Mouse (Mus musculus) forebrain, embryonic 16.5 days (tissue): Measurements from ENCODE around the gene Qser1. TPM values are rescaled to one million over a fixed set of nuclear protein-coding genes. Genes with fewer than 3 reads are reported as not detected.
A peak's percentile ranks its signal among the peaks of the same experiment; 100 is the strongest.

Experiments
- ATAC-seq: fragments of 200-750 bp; cut with Nextera tagmentation; 2 replicates; pipeline ENCODE4 v1.8.0; 2017; ENCODE audit warnings: mild to moderate bottlenecking, moderate library complexity
- H3K27ac ChIP-seq: fragments of 300-500 bp; sonication (generic); 2 replicates; pipeline ENCODE4 v1.5.1; 2014; ENCODE audit warnings: low read length, control low read depth
- H3K27me3 ChIP-seq: fragments of 300-500 bp; sonication (generic); replicated peaks from 2 replicates; pipeline ENCODE4 v1.6.1; 2014; ENCODE audit warnings: low read length; ENCODE audit not compliant: control insufficient read depth, insufficient read depth
- H3K36me3 ChIP-seq: fragments of 300-500 bp; sonication (generic); 2 replicates; pipeline ENCODE4 v1.6.1; 2014; ENCODE audit not compliant: control insufficient read depth, insufficient read depth
- H3K4me1 ChIP-seq: fragments of 300-500 bp; sonication (generic); replicated peaks from 2 replicates; pipeline ENCODE4 v1.6.1; 2014; ENCODE audit warnings: low read length; ENCODE audit not compliant: control insufficient read depth, insufficient read depth
- H3K4me2 ChIP-seq: fragments of 300-500 bp; sonication (generic); 2 replicates; pipeline ENCODE4 v1.6.1; 2014; ENCODE audit warnings: mild to moderate bottlenecking, low read length, control low read depth
- H3K4me3 ChIP-seq: fragments of 300-500 bp; sonication (generic); replicated peaks from 2 replicates; pipeline ENCODE4 v1.5.1; 2014; ENCODE audit warnings: mild to moderate bottlenecking, low read length, control low read depth
- H3K9ac ChIP-seq: fragments of 300-500 bp; sonication (generic); replicated peaks from 2 replicates; pipeline ENCODE4 v1.6.1; 2014; ENCODE audit warnings: low read depth, low read length, control low read depth
- H3K9me3 ChIP-seq: fragments of 300-500 bp; sonication (generic); 2 replicates; pipeline ENCODE4 v1.6.1; 2016; ENCODE audit warnings: low read length; ENCODE audit not compliant: control insufficient read depth
- WGBS: fragments of 180-500 bp; shearing (Covaris S2); extraction: QIAGEN DNeasy Blood & Tissue Kit; methylation state at CpG from one replicate; pipeline ENCODE4 v1.1.7; 2014; 5-methylcytosine and 5-hydroxymethylcytosine counted together
- polyA plus RNA-seq: library from polyadenylated mRNA; unstranded; fragments of >200 nt; fragmentation: Nextera tagmentation; extraction: Ambion mirVana; gene quantifications from 2 replicates; pipeline ENCODE4 v1.2.1, GENCODE M21; 2015

Qser1 gene
- polyA plus RNA-seq, 1 experiment from 2014 or later: 11.1 TPM

DNA sequence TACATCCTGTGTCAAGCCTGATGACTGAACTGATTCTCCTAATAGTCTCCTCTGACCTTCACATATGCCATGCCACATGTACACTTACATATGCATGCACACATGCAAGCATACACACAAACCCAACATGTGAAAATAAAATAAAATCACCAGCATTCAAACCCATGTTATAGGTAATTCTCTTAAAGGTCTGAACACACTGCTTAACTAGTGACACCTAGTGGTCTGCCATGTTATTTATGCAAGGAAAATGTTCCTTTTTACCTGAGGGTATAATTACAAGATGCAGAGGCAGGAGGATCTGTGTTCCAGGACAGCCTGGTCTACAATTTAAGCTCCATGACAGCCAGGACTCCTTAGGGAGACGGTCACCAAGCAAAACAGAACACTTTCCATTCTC, 41.8 kb downstream of the Qser1 start:
- Histone ChIP-seq H3K36me3 (peaks cover 20% of the 10 kb centered on the region), H3K4me2 (no peak overlapping the region), H3K4me1 (no peaks in the 10 kb centered on the region), H3K27me3 (no peaks in the 10 kb centered on the region), H3K9ac (no peak overlapping the region), H3K9me3 (no peaks in the 10 kb centered on the region), H3K4me3 (no peak overlapping the region), H3K27ac (no peak overlapping the region)
- no peak for ATAC-seq
- WGBS: 86% methylated on average over 1 of the region's 1 CpGs

DNA sequence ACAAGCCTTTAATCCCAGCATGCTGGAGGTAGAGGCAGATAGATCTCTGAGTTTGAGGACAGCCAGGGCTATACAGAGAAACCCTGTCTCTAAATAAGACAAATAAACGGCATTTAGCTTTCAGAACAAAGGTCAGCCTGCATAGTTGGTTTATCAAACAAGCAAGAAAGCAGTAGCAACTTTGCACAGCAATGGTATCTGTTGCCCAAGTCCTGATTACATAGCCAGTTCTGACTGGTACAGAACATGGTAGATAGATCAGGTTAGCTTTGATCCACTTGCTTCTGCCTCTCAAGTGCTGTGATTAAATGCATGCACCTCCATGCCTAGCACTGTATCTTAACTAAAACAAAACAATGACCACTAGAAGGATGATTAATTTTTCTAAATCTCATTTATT, 47.9 kb downstream of the Qser1 start:
- Histone ChIP-seq H3K27me3 (no peaks in the 10 kb centered on the region), H3K27ac (no peak overlapping the region), H3K4me3 (no peak overlapping the region), H3K4me1 (no peaks in the 10 kb centered on the region), H3K36me3 (peaks cover 18% of the 10 kb centered on the region), H3K9me3 (no peaks in the 10 kb centered on the region), H3K9ac (no peak overlapping the region), H3K4me2 (no peak overlapping the region)
- WGBS: 89% methylated on average over 1 of the region's 1 CpGs
- ATAC-seq: no peak

DNA sequence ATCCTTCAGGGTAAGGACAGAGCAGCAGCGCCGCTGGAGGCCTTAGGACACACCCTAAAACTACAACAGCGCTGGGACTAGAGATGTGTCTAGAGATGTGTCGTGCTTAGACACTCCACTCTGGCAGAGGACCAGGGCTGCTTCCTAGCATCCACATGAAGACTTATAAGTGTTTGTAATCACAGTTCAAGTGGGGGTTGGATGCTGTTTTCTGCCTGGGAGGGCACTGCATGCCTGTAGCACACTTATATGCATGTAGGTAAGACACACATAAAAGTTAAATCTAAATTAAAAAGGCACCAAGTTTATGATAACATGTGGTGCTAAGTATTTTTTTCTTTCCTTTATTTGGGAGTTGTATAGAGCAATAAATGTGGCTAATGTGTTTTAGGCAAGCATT, 52.5 kb downstream of the Qser1 start:
- Histone ChIP-seq H3K36me3 (peaks cover 12% of the 10 kb centered on the region), H3K4me1 (no peaks in the 10 kb centered on the region), H3K27me3 (no peaks in the 10 kb centered on the region), H3K4me2 (no peak overlapping the region), H3K9me3 (no peaks in the 10 kb centered on the region), H3K27ac (no peak overlapping the region), H3K4me3 (no peak overlapping the region), H3K9ac (no peak overlapping the region)
- ATAC-seq: no peak
- 93% methylated on average over 4 of the region's 4 CpGs for WGBS

DNA sequence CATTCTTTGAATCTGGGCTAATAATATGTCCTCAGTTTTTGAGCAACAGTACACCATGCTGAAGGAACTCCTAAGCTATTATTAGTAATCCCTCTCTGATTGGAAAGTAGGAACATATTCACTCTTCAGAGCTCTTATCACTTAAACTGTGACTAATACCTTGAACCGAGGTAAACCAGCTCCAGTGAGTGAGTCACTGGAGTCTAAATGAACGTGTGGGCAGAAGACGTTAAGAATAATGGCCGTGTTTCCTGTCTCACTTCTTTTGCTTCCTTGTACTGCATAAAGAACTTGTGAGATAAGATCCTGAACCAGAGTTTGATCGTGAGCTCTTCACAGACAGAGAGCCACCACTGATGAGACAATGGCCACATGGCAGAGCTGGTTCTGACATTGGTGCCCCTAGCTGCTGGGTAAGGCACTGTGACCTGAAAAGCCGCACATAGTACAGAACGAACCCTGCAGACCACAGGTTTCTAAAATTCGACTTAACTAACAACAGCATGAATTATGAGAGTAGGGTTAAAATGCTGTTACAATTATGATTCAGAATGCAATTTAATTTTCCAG, 53.3 kb downstream of the Qser1 start:
- no peaks in the 10 kb centered on the region for H3K9me3 ChIP-seq
- H3K9ac ChIP-seq: no peak overlapping the region
- H3K27ac ChIP-seq: no peak overlapping the region
- H3K4me3 ChIP-seq: no peak overlapping the region
- H3K27me3 ChIP-seq: no peaks in the 10 kb centered on the region
- no peak overlapping the region for H3K4me2 ChIP-seq
- no peak for ATAC-seq
- no peaks in the 10 kb centered on the region for H3K4me1 ChIP-seq
- H3K36me3 ChIP-seq: peaks cover 11% of the 10 kb centered on the region
- 90% methylated on average over 8 of the region's 8 CpGs for WGBS

DNA sequence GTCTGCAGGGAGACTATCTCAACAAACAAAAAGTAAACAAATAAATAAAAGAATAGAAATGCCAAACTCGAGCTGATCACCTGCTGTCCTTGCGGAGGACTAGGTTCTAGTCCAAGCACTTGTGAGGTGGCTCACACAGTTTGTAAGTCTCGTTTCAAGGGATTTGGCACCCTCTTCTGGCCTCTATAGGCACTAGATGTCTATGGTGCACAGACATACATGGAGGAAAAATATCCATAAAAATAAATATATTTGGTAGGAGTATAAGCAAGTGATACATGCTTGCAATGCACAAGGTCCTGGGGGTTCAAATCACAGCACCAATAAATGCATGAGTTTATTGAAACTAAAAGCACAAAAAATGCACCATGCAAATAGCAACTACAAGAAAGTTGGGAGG, 65.9 kb downstream of the Qser1 start:
- H3K4me2 ChIP-seq: no peak overlapping the region
- H3K4me1 ChIP-seq: no peaks in the 10 kb centered on the region
- no peak overlapping the region for H3K9ac ChIP-seq
- no peaks in the 10 kb centered on the region for H3K27me3 ChIP-seq
- ATAC-seq: no peak
- H3K36me3 ChIP-seq: 0 out of 2 replicates have a peak, but pooled peaks cover 3% of the 10 kb centered on the region
- no peaks in the 10 kb centered on the region for H3K9me3 ChIP-seq
- WGBS: 60% methylated on average over 3 of the region's 3 CpGs
- H3K4me3 ChIP-seq: no peak overlapping the region
- no peak overlapping the region for H3K27ac ChIP-seq

DNA sequence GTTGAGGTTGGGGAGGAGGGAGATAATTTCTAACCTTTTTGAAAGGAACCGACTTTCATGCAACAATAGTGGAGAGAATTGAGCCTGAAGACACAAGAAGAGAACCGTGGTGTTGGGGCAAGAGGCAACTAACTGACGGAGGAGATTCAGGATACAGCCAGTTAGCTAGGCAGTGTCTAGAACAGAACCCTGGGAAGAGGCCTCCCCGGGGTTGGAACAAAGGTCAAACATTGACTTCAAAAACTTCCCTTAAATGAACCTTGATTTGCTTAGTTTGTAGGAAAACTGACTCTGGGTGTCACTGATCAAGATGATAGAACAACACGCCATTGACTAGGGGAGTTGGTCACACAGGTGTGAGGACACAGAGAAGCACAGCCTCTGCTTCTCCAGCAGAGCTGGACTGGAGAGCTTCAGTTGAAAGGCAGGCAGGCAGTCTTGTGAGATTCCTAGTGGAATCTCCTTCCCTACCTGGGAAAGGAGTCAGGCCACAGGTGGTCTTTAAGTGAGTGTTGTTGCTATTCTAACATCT, 67.8 kb downstream of the Qser1 start:
- Histone ChIP-seq H3K36me3 (0 out of 2 replicates have a peak, but pooled peaks cover 3% of the 10 kb centered on the region), H3K27ac (no peak overlapping the region), H3K9me3 (no peaks in the 10 kb centered on the region), H3K27me3 (no peaks in the 10 kb centered on the region), H3K4me2 (no peak overlapping the region), H3K4me3 (no peak overlapping the region), H3K4me1 (no peaks in the 10 kb centered on the region), H3K9ac (no peak overlapping the region)
- WGBS: 76% methylated on average over 5 of the region's 5 CpGs
- no peak for ATAC-seq

DNA sequence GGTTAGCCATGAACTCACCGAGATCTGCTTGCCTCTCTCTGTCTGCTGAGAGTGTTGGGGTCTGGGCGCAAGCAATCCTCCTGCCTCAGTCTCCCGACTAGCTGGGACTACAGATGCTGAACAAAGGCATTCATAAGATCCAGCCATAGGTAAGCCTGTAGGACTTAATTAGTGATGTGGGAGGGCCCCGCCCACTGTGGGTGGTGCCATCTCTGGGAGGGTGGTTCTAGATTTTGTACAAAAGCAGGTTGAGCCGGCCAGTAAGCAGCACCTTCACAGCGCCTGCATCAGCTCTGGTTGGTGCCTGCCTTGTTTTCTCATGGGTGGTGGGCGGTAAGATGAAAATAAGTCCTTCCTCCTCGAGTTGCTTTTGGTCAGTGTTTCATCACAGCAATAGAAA, 70.3 kb downstream of the Qser1 start:
- 61% methylated on average over 8 of the region's 8 CpGs for WGBS
- H3K4me1 ChIP-seq: peaks cover 15% of the 10 kb centered on the region

DNA sequence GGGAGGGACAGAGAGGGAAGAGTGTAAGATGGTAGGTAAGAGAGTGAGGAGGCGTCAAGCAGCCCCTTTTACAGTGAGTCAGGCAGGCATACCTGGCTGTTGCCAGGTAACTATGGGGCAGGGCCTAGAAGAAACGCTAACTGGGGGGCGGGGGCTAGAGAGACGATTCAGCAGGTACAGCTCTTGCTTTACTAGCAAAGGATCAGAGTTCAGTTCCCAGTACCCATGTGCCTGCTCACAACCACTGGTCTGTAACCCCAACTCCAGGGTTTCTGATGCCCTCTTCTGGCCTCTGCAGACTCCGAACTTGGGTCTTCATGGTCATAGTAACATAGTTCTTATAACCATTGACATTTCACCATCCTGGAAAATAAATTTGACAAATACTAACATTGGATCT, 72.6 kb downstream of the Qser1 start:
- H3K36me3 ChIP-seq: no peaks in the 10 kb centered on the region
- H3K4me2 ChIP-seq: no peak overlapping the region
- H3K27ac ChIP-seq: no peak overlapping the region
- peaks cover 19% of the 10 kb centered on the region for H3K4me1 ChIP-seq
- H3K9ac ChIP-seq: no peak overlapping the region
- H3K4me3 ChIP-seq: no peak overlapping the region
- no peaks in the 10 kb centered on the region for H3K9me3 ChIP-seq
- H3K27me3 ChIP-seq: peaks cover 2% of the 10 kb centered on the region
- no peak for ATAC-seq
- WGBS: 47% methylated on average over 5 of the region's 5 CpGs

More for the DNA sequence above, 70.3 kb downstream of the Qser1 start:
- H3K36me3 ChIP-seq: no peaks in the 10 kb centered on the region
- H3K27me3 ChIP-seq: peaks cover 2% of the 10 kb centered on the region
- no peak overlapping the region for H3K27ac ChIP-seq
- no peak for ATAC-seq
- no peak overlapping the region for H3K4me3 ChIP-seq
- no peak overlapping the region for H3K4me2 ChIP-seq
- no peaks in the 10 kb centered on the region for H3K9me3 ChIP-seq
- no peak overlapping the region for H3K9ac ChIP-seq

DNA sequence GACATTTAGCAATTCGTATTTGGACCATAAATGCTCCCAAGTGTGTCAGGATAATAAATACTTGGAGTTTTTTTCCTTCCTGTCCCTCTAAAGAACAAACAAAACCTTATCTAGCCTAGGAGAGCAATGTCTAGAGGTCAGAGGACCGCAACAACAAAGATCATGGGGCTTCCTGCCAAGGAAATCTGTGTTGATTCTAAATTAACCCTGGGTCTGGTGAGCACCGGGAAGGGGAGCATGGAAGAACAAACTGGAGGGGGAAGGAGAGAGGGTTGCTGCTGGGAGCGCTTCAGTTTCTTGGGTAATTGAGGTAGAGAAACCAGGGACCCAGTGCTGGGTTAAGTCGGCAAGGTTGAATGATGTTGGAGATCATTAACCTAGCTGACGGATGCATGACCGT, 73.4 kb downstream of the Qser1 start:
- peak overlapping the region; percentile 72; the same call in 1 of the 2 replicates for H3K9ac ChIP-seq
- peaks cover 19% of the 10 kb centered on the region for H3K4me1 ChIP-seq
- H3K27me3 ChIP-seq: peaks cover 2% of the 10 kb centered on the region
- peak overlapping the region; percentile 79 for H3K4me3 ChIP-seq
- 19% methylated on average over 7 of the region's 7 CpGs for WGBS
- no peak for ATAC-seq
- peak overlapping the region; percentile 98 for H3K4me2 ChIP-seq
- H3K36me3 ChIP-seq: no peaks in the 10 kb centered on the region
- no peak overlapping the region for H3K27ac ChIP-seq
- no peaks in the 10 kb centered on the region for H3K9me3 ChIP-seq

DNA sequence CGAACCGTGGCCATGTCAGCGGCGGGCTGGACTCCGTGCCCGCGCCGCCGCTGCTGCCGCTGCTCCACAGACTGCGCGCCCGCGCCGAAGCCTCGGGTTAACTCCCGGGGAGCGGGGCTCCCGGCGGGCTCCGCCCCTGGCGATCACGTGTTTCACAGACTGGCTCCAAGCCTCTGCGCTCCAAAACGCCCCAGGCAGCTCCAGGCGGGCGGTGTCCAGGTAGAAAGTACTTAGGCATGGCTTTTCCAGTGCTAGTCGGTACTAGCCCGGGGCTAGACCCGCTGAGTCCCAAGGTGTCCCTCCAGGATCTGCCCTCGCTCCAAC, 73.9 kb downstream of the Qser1 start, which contains the start of gene Depdc7:
TSS of gene Depdc7 (minus strand) at position 138 of the 324 bp plus-strand sequence.
- under 1% methylated on average over 31 of the region's 31 CpGs for WGBS
- peaks cover 2% of the 10 kb centered on the region for H3K27me3 ChIP-seq
- no peaks in the 10 kb centered on the region for H3K9me3 ChIP-seq
- peak within 1 kb of the TSS; percentile 79 for H3K4me3 ChIP-seq
- ATAC-seq: peak; percentile 94
- H3K9ac ChIP-seq: peak within 1 kb of the TSS; percentile 72
- no peak within 1 kb of the TSS for H3K27ac ChIP-seq
- peaks cover 19% of the 10 kb centered on the region for H3K4me1 ChIP-seq
- H3K36me3 ChIP-seq: no peaks in the 10 kb centered on the region
- H3K4me2 ChIP-seq: peak within 1 kb of the TSS; percentile 98
